Mouse (Mus musculus): Measurements from ENCODE around the gene 1700003F12Rik. TPM values are rescaled to one million over a fixed set of nuclear protein-coding genes. Genes with fewer than 3 reads are reported as not detected.

The 1700003F12Rik gene
- total RNA-seq, 1 experiment = 1.7 TPM

- H3K4me3 ChIP-seq (ENCODE audit: insufficient read depth in 1 of 2, low read depth in 1 of 2, low read length in 2 of 2, poor library complexity in 1 of 2, severe bottlenecking in 1 of 2) = peak overlapping the region; percentile 49 to 55
- no peak for TF ChIP-seq ZC3H11A (IDR thresholded peaks at IDR 0.05; ENCODE audit: borderline replicate concordance, low read depth, low read length)
- no peak for TF ChIP-seq CHD2 (IDR thresholded peaks at IDR 0.05; ENCODE audit: low read depth, low read length)
- no peak for TF ChIP-seq ZNF384 (IDR thresholded peaks at IDR 0.05; ENCODE audit: low read depth, low read length)
- TF ChIP-seq HCFC1 (IDR thresholded peaks at IDR 0.05; ENCODE audit: borderline replicate concordance, insufficient read depth, low read length) = no peak
- no peak for TF ChIP-seq MAFK (IDR thresholded peaks at IDR 0.05; ENCODE audit: insufficient read depth, low read depth, low read length)
- in situ Hi-C loops (cut with MboI; ENCODE audit: low sequenced_read_pairs in 2 of 2, unreplicated experiment in 2 of 2) = no loop called here
- DNase-seq (ENCODE audit: low read depth, low spot score) = peak; percentile 44
- H3K27ac ChIP-seq (ENCODE audit: insufficient read depth, low read depth, low read length, poor library complexity, severe bottlenecking) = no peak overlapping the region
- peaks cover 4% of the 10 kb centered on the region; the same call in 1 of the 2 replicates for H3K36me3 ChIP-seq (ENCODE audit: control insufficient read depth, insufficient read depth, low read length, poor library complexity, severe bottlenecking)
- no peaks in the 10 kb centered on the region for H3K9me3 ChIP-seq (ENCODE audit: control insufficient read depth, insufficient read depth, low read depth, low read length)
- peaks cover 3 to 10% of the 10 kb centered on the region in 2 experiments; a peak in 2 of 4 replicates for H3K4me1 ChIP-seq (ENCODE audit: control insufficient read depth in 2 of 2, insufficient read depth in 2 of 2, low read length in 2 of 2, poor library complexity in 1 of 2)
- H3K9ac ChIP-seq (ENCODE audit: insufficient read depth, low read depth, low read length, poor library complexity, severe bottlenecking) = peak overlapping the region; percentile 37; the same call in 1 of the 2 replicates
These were observed 2.4 kb downstream of the 1700003F12Rik start for GRCm38 (mm10) chr2:154549127-154549885.

- no peak overlapping the region for H3K27ac ChIP-seq (ENCODE audit: insufficient read depth, low read depth, low read length, poor library complexity, severe bottlenecking)
- no peak overlapping the region for H3K9ac ChIP-seq (ENCODE audit: insufficient read depth, low read depth, low read length, poor library complexity, severe bottlenecking)
- H3K4me3 ChIP-seq (ENCODE audit: insufficient read depth in 1 of 2, low read depth in 1 of 2, low read length in 2 of 2, poor library complexity in 1 of 2, severe bottlenecking in 1 of 2) = peak overlapping the region; percentile 30 to 49; a peak in 2 of 4 replicates
These were observed 3.0 kb downstream of the 1700003F12Rik start for GRCm38 (mm10) chr2:154549886-154550189.

GRCm38 (mm10) chr2:154550937-154551336 is 4.1 kb downstream of the 1700003F12Rik start:
- H3K9me3 ChIP-seq (ENCODE audit: control insufficient read depth, insufficient read depth, low read depth, low read length) = no peaks in the 10 kb centered on the region
- no peak overlapping the region for H3K4me3 ChIP-seq (ENCODE audit: insufficient read depth in 1 of 2, low read depth in 1 of 2, low read length in 2 of 2, poor library complexity in 1 of 2, severe bottlenecking in 1 of 2)
- in situ Hi-C loops (cut with MboI; ENCODE audit: low sequenced_read_pairs in 2 of 2, unreplicated experiment in 2 of 2) = no loop called here
- DNase-seq (ENCODE audit: low read depth, low spot score) = no peak
- H3K9ac ChIP-seq (ENCODE audit: insufficient read depth, low read depth, low read length, poor library complexity, severe bottlenecking) = no peak overlapping the region
- peaks cover 3 to 10% of the 10 kb centered on the region in 2 experiments; a peak in 2 of 4 replicates for H3K4me1 ChIP-seq (ENCODE audit: control insufficient read depth in 2 of 2, insufficient read depth in 2 of 2, low read length in 2 of 2, poor library complexity in 1 of 2)
- H3K27ac ChIP-seq (ENCODE audit: insufficient read depth, low read depth, low read length, poor library complexity, severe bottlenecking) = no peak overlapping the region
- TF ChIP-seq HCFC1 (IDR thresholded peaks at IDR 0.05; ENCODE audit: borderline replicate concordance, insufficient read depth, low read length) = no peak
- TF ChIP-seq ZC3H11A (IDR thresholded peaks at IDR 0.05; ENCODE audit: borderline replicate concordance, low read depth, low read length) = no peak
- no peak for TF ChIP-seq ZNF384 (IDR thresholded peaks at IDR 0.05; ENCODE audit: low read depth, low read length)
- no peak for TF ChIP-seq CHD2 (IDR thresholded peaks at IDR 0.05; ENCODE audit: low read depth, low read length)
- no peak for TF ChIP-seq MAFK (IDR thresholded peaks at IDR 0.05; ENCODE audit: insufficient read depth, low read depth, low read length)
- peaks cover 10% of the 10 kb centered on the region; the same call in 1 of the 2 replicates for H3K36me3 ChIP-seq (ENCODE audit: control insufficient read depth, insufficient read depth, low read length, poor library complexity, severe bottlenecking)

More at GRCm38 (mm10) chr2:154549886-154550189, 3.0 kb downstream of the 1700003F12Rik start:
- no peak for TF ChIP-seq CHD2 (IDR thresholded peaks at IDR 0.05; ENCODE audit: low read depth, low read length)
- TF ChIP-seq HCFC1 (IDR thresholded peaks at IDR 0.05; ENCODE audit: borderline replicate concordance, insufficient read depth, low read length) = no peak
- no peak for TF ChIP-seq ZC3H11A (IDR thresholded peaks at IDR 0.05; ENCODE audit: borderline replicate concordance, low read depth, low read length)
- TF ChIP-seq MAFK (IDR thresholded peaks at IDR 0.05; ENCODE audit: insufficient read depth, low read depth, low read length) = no peak
- TF ChIP-seq ZNF384 (IDR thresholded peaks at IDR 0.05; ENCODE audit: low read depth, low read length) = no peak
- no peaks in the 10 kb centered on the region for H3K9me3 ChIP-seq (ENCODE audit: control insufficient read depth, insufficient read depth, low read depth, low read length)
- in situ Hi-C loops (cut with MboI; ENCODE audit: low sequenced_read_pairs in 2 of 2, unreplicated experiment in 2 of 2) = no loop called here
- H3K36me3 ChIP-seq (ENCODE audit: control insufficient read depth, insufficient read depth, low read length, poor library complexity, severe bottlenecking) = peaks cover 6% of the 10 kb centered on the region; the same call in 1 of the 2 replicates
- no peak for DNase-seq (ENCODE audit: low read depth, low spot score)
- peaks cover 3 to 10% of the 10 kb centered on the region in 2 experiments; a peak in 2 of 4 replicates for H3K4me1 ChIP-seq (ENCODE audit: control insufficient read depth in 2 of 2, insufficient read depth in 2 of 2, low read length in 2 of 2, poor library complexity in 1 of 2)

GRCm38 (mm10) chr2:154551476-154551875 is 4.6 kb downstream of the 1700003F12Rik start, which contains the start of gene Actl10:
TSS of gene Actl10 (plus strand) at chr2:154551776.
- peak within 1 kb of the TSS; percentile 21; the same call in 1 of the 2 replicates for H3K9ac ChIP-seq (ENCODE audit: insufficient read depth, low read depth, low read length, poor library complexity, severe bottlenecking)
- peaks cover 3 to 10% of the 10 kb centered on the region in 2 experiments; a peak in 2 of 4 replicates for H3K4me1 ChIP-seq (ENCODE audit: control insufficient read depth in 2 of 2, insufficient read depth in 2 of 2, low read length in 2 of 2, poor library complexity in 1 of 2)
- TF ChIP-seq CHD2 (IDR thresholded peaks at IDR 0.05; ENCODE audit: low read depth, low read length) (no peak), ZC3H11A (IDR thresholded peaks at IDR 0.05; ENCODE audit: borderline replicate concordance, low read depth, low read length) (no peak), MAFK (IDR thresholded peaks at IDR 0.05; ENCODE audit: insufficient read depth, low read depth, low read length) (no peak), HCFC1 (IDR thresholded peaks at IDR 0.05; ENCODE audit: borderline replicate concordance, insufficient read depth, low read length) (no peak), ZNF384 (IDR thresholded peaks at IDR 0.05; ENCODE audit: low read depth, low read length) (no peak)
- no peak for DNase-seq (ENCODE audit: low read depth, low spot score)
- in situ Hi-C loops (cut with MboI; ENCODE audit: low sequenced_read_pairs in 2 of 2, unreplicated experiment in 2 of 2) = no loop called here
- peaks cover 10% of the 10 kb centered on the region; the same call in 1 of the 2 replicates for H3K36me3 ChIP-seq (ENCODE audit: control insufficient read depth, insufficient read depth, low read length, poor library complexity, severe bottlenecking)
- H3K4me3 ChIP-seq (ENCODE audit: insufficient read depth in 1 of 2, low read depth in 1 of 2, low read length in 2 of 2, poor library complexity in 1 of 2, severe bottlenecking in 1 of 2) = peak within 1 kb of the TSS; percentile 49 to 63
- no peak within 1 kb of the TSS for H3K27ac ChIP-seq (ENCODE audit: insufficient read depth, low read depth, low read length, poor library complexity, severe bottlenecking)
- H3K9me3 ChIP-seq (ENCODE audit: control insufficient read depth, insufficient read depth, low read depth, low read length) = no peaks in the 10 kb centered on the region
